Mouse (Mus musculus) heart, adult 2 months (tissue): ENCODE measurements around the gene Klk11. TPM values are rescaled to one million over a fixed set of nuclear protein-coding genes. Genes with fewer than 3 reads are reported as not detected.
A peak's percentile ranks its signal among the peaks of the same experiment; 100 is the strongest.

Source experiments
- DNase-seq, 2 experiments: peaks; one replicate each; pipeline ENCODE4 v3.0.0; 2021
- H3K27ac ChIP-seq: fragments of 200-600 bp; 2 replicates; pipeline ENCODE4 v1.8.1; 2022
- H3K27me3 ChIP-seq: fragments of 200-500 bp; 2 replicates; pipeline ENCODE4 v1.6.1; 2012; ENCODE audit warnings: mild to moderate bottlenecking, low read length, inconsistent platforms, mixed read lengths; ENCODE audit not compliant: control insufficient read depth, insufficient read depth
- H3K36me3 ChIP-seq: fragments of 200-500 bp; 2 replicates; pipeline ENCODE4 v1.6.1; 2012; ENCODE audit warnings: low read length, inconsistent platforms; ENCODE audit not compliant: control insufficient read depth, insufficient read depth
- H3K4me1 ChIP-seq: fragments of 200-500 bp; 2 replicates; pipeline ENCODE4 v1.6.1; 2011; ENCODE audit warnings: low read length; ENCODE audit not compliant: control insufficient read depth, insufficient read depth
- H3K4me3 ChIP-seq: fragments of 200-600 bp; 2 replicates; pipeline ENCODE4 v1.8.1; 2022
- H3K79me2 ChIP-seq: fragments of 200-500 bp; replicated peaks from 2 replicates; pipeline ENCODE4 v1.6.1; 2012; ENCODE audit warnings: mild to moderate bottlenecking, inconsistent platforms, low read length, moderate library complexity, mixed read lengths; ENCODE audit not compliant: control insufficient read depth, insufficient read depth
- H3K9ac ChIP-seq: fragments of 200-500 bp; 2 replicates; pipeline ENCODE4 v1.6.1; 2012; ENCODE audit warnings: low read depth, mild to moderate bottlenecking, control low read depth, inconsistent platforms, low read length, mixed read lengths
- CTCF ChIP-seq: fragments of 200-600 bp; IDR thresholded peaks from 2 replicates; pipeline ENCODE4 v1.8.1; 2022; ENCODE audit warnings: antibody characterized with exemption, mild to moderate bottlenecking, moderate library complexity
- EP300 ChIP-seq: fragments of 200-500 bp; IDR thresholded peaks from 2 replicates; pipeline ENCODE4 v1.6.1; 2011; ENCODE audit warnings: low read depth, low read length, control low read depth; ENCODE audit not compliant: insufficient read depth
- POLR2A ChIP-seq: fragments of 200-500 bp; IDR thresholded peaks from 2 replicates; pipeline ENCODE4 v1.6.1; 2011; ENCODE audit warnings: mild to moderate bottlenecking, low read depth, low read length, control low read depth; ENCODE audit not compliant: insufficient read depth
- WGBS: fragments of 180-500 bp; shearing (Covaris S2); methylation state at CpG from one replicate; pipeline ENCODE4 v1.1.7; 2018; 5-methylcytosine and 5-hydroxymethylcytosine counted together
- intact Hi-C: fragments of 180-260 bp; cut with DNase I; formaldehyde crosslinking; loops from one replicate; pipeline ENCODE4 v1.15.1; 2025
- polyA plus RNA-seq: library from polyadenylated mRNA; depleted of rRNA; stranded (reverse); fragments of >200 nt; gene quantifications from 2 replicates; pipeline ENCODE4 v1.2.3, GENCODE M21; 2012; rRNA removed
- total RNA-seq, 2 experiments: library from RNA; stranded (reverse); gene quantifications; 2 replicates each; pipeline ENCODE4 v1.2.3; 2021

Klk11 gene
- total and polyA plus RNA-seq, 3 experiments, result 0.25 to 0.78 (median 0.44) TPM

GRCm38 (mm10) chr7:43821581-43821980 lies 47.2 kb downstream of the Klk11 start:
- peak in 1 of 2 experiments; percentile 8 for DNase-seq
- no peaks in the 10 kb centered on the region for H3K79me2 ChIP-seq
- no peak overlapping the region for H3K9ac ChIP-seq
- no peak overlapping the region for H3K4me3 ChIP-seq
- no peaks in the 10 kb centered on the region for H3K36me3 ChIP-seq
- 58% methylated on average over 7 of the region's 7 CpGs for WGBS
- H3K4me1 ChIP-seq, result no peaks in the 10 kb centered on the region
- H3K27me3 ChIP-seq, result no peaks in the 10 kb centered on the region
- no peak for TF ChIP-seq EP300
- TF ChIP-seq CTCF, result no peak
- no peak for TF ChIP-seq POLR2A
- no peak overlapping the region for H3K27ac ChIP-seq
- intact Hi-C loops, result no loop called here

- no peaks in the 10 kb centered on the region for H3K4me1 ChIP-seq
- H3K36me3 ChIP-seq, result no peaks in the 10 kb centered on the region
- H3K27ac ChIP-seq, result no peak within 1 kb of the TSS
- TF ChIP-seq CTCF, result no peak
- TF ChIP-seq EP300, result no peak
- no peak for TF ChIP-seq POLR2A
- no peaks in the 10 kb centered on the region for H3K27me3 ChIP-seq
- no peak within 1 kb of the TSS for H3K9ac ChIP-seq
- DNase-seq, result peak in 1 of 2 experiments; percentile 7
- H3K4me3 ChIP-seq, result no peak within 1 kb of the TSS
- WGBS, result 78% methylated on average over 10 of the region's 10 CpGs
- intact Hi-C loops, result no loop called here
- H3K79me2 ChIP-seq, result no peaks in the 10 kb centered on the region
These were observed 49.8 kb downstream of the Klk11 start, which contains the start of gene Klk6 for GRCm38 (mm10) chr7:43824199-43824598. Gene Klk6, plus strand, starts transcription at chr7:43824499.

- TF ChIP-seq POLR2A (no peak), EP300 (no peak), CTCF (no peak)
- peak in 1 of 2 experiments; percentile 9 for DNase-seq
- 79% methylated on average over 5 of the region's 5 CpGs for WGBS
- Histone ChIP-seq H3K9ac (no peak overlapping the region), H3K36me3 (no peaks in the 10 kb centered on the region), H3K27me3 (no peaks in the 10 kb centered on the region), H3K4me1 (no peaks in the 10 kb centered on the region), H3K79me2 (no peaks in the 10 kb centered on the region), H3K4me3 (no peak overlapping the region), H3K27ac (no peak overlapping the region)
- intact Hi-C loops, result no loop called here
These were observed 51.7 kb downstream of the Klk11 start for GRCm38 (mm10) chr7:43826056-43826455.

- peak in 1 of 2 experiments; percentile 0 for DNase-seq
- Histone ChIP-seq H3K79me2 (no peaks in the 10 kb centered on the region), H3K36me3 (no peaks in the 10 kb centered on the region), H3K27me3 (no peaks in the 10 kb centered on the region), H3K27ac (no peak overlapping the region), H3K4me3 (no peak overlapping the region), H3K4me1 (no peaks in the 10 kb centered on the region), H3K9ac (no peak overlapping the region)
- TF ChIP-seq EP300 (no peak), POLR2A (no peak), CTCF (no peak)
- 78% methylated on average over 4 of the region's 4 CpGs for WGBS
- intact Hi-C loops, result no loop called here
These were observed 53.3 kb downstream of the Klk11 start for GRCm38 (mm10) chr7:43827706-43828105.

Other genes with a start within 250 kb of the Klk11 start
- 1 to 10 TPM; 2.4 to 3.5 TPM for gene Cd33, start 230.2 kb upstream of the Klk11 start, total RNA-seq
- gene Cd33, start 230.2 kb upstream of the Klk11 start, polyA plus RNA-seq, result 7.6 and 7.9 TPM in 2 replicates
- gene Zfp658, start 212.3 kb upstream of the Klk11 start, total RNA-seq, result under 1 TPM; 0.86 to 0.93 TPM
- gene Zfp658, start 212.3 kb upstream of the Klk11 start, polyA plus RNA-seq, result 0.70 and 1.0 TPM in 2 replicates
- 1 to 10 TPM; 3.8 to 5.9 TPM for gene Zfp719, start 195.0 kb upstream of the Klk11 start, total RNA-seq
- 1.4 and 3.3 TPM in 2 replicates for gene Zfp719, start 195.0 kb upstream of the Klk11 start, polyA plus RNA-seq
- gene Zfp819, start 167.4 kb upstream of the Klk11 start, total RNA-seq, result not detected
- not detected in 2 replicates for gene Zfp819, start 167.4 kb upstream of the Klk11 start, polyA plus RNA-seq
- gene Ceacam18, start 139.9 kb upstream of the Klk11 start, total RNA-seq, result not detected
- gene Ceacam18, start 139.9 kb upstream of the Klk11 start, polyA plus RNA-seq, result not detected in 2 replicates
- 1 to 10 TPM; 1.6 to 1.9 TPM for gene Siglece, start 114.4 kb upstream of the Klk11 start, total RNA-seq
- 1.7 and 2.1 TPM in 2 replicates for gene Siglece, start 114.4 kb upstream of the Klk11 start, polyA plus RNA-seq
- 1 to 10 TPM; 3.1 to 3.2 TPM for gene Ctu1, start 102.6 kb upstream of the Klk11 start, total RNA-seq
- 2.5 and 3.2 TPM in 2 replicates for gene Ctu1, start 102.6 kb upstream of the Klk11 start, polyA plus RNA-seq
- gene Klk14, start 84.2 kb upstream of the Klk11 start, total RNA-seq, result under 1 TPM in 1 of 2 experiments, not detected in 1; 0.30 TPM
- 0.44 and 0.45 TPM in 2 replicates for gene Klk14, start 84.2 kb upstream of the Klk11 start, polyA plus RNA-seq
- gene Klk13, start 62.0 kb upstream of the Klk11 start, total RNA-seq, result not detected
- 0.18 and 0.35 TPM in 2 replicates for gene Klk13, start 62.0 kb upstream of the Klk11 start, polyA plus RNA-seq
- not detected for gene Klk12, start 5.7 kb upstream of the Klk11 start, total RNA-seq
- not detected in 2 replicates for gene Klk12, start 5.7 kb upstream of the Klk11 start, polyA plus RNA-seq
- under 1 TPM; 0.27 to 0.65 TPM for gene Klk10, start 6.4 kb downstream of the Klk11 start, total RNA-seq
- 0.70 and 1.8 TPM in 2 replicates for gene Klk10, start 6.4 kb downstream of the Klk11 start, polyA plus RNA-seq
- gene Klk9, start 17.3 kb downstream of the Klk11 start, total RNA-seq, result not detected
- gene Klk9, start 17.3 kb downstream of the Klk11 start, polyA plus RNA-seq, result 0.12 TPM in 2 replicates
- 10 to 100 TPM; 10.6 TPM for gene Klk8, start 23.0 kb downstream of the Klk11 start, total RNA-seq
- 8.5 and 9.0 TPM in 2 replicates for gene Klk8, start 23.0 kb downstream of the Klk11 start, polyA plus RNA-seq
- gene Klk7, start 36.7 kb downstream of the Klk11 start, total RNA-seq, result not detected
- gene Klk7, start 36.7 kb downstream of the Klk11 start, polyA plus RNA-seq, result 0.08 TPM in 1 of 2 replicates, not detected in the other
- not detected for gene Klk6, start 49.9 kb downstream of the Klk11 start, total RNA-seq
- gene Klk6, start 49.9 kb downstream of the Klk11 start, polyA plus RNA-seq, result not detected in 2 replicates
- not detected for gene Klk5, start 67.4 kb downstream of the Klk11 start, total RNA-seq
- not detected in 2 replicates for gene Klk5, start 67.4 kb downstream of the Klk11 start, polyA plus RNA-seq
- not detected for gene Klk4, start 106.6 kb downstream of the Klk11 start, total RNA-seq
- gene Klk4, start 106.6 kb downstream of the Klk11 start, polyA plus RNA-seq, result not detected in 2 replicates
- not detected for gene Klk15, start 159.1 kb downstream of the Klk11 start, total RNA-seq
- not detected in 2 replicates for gene Klk15, start 159.1 kb downstream of the Klk11 start, polyA plus RNA-seq
- not detected for gene Klk1b8, start 176.1 kb downstream of the Klk11 start, total RNA-seq
- gene Klk1b8, start 176.1 kb downstream of the Klk11 start, polyA plus RNA-seq, result not detected in 2 replicates
- not detected for gene Klk1b1, start 192.1 kb downstream of the Klk11 start, total RNA-seq
- gene Klk1b1, start 192.1 kb downstream of the Klk11 start, polyA plus RNA-seq, result not detected in 2 replicates
- not detected for gene Klk1b9, start 201.5 kb downstream of the Klk11 start, total RNA-seq
- gene Klk1b9, start 201.5 kb downstream of the Klk11 start, polyA plus RNA-seq, result not detected in 2 replicates
- not detected for gene Klk1b11, start 221.3 kb downstream of the Klk11 start, total RNA-seq
- not detected in 2 replicates for gene Klk1b11, start 221.3 kb downstream of the Klk11 start, polyA plus RNA-seq
- 1 to 10 TPM; 1.5 to 2.6 TPM for gene Klk1b26, start 237.6 kb downstream of the Klk11 start, total RNA-seq
- gene Klk1b26, start 237.6 kb downstream of the Klk11 start, polyA plus RNA-seq, result 0.15 and 0.90 TPM in 2 replicates